Mouse (Mus musculus): ENCODE measurements at regions not wholly inside any gene's neighbourhood (a gene's known extent, or its start where the extent isn't known, plus 50 kb on each side); places are given as distances from the start of the nearest gene placed in this dataset.

DNA sequence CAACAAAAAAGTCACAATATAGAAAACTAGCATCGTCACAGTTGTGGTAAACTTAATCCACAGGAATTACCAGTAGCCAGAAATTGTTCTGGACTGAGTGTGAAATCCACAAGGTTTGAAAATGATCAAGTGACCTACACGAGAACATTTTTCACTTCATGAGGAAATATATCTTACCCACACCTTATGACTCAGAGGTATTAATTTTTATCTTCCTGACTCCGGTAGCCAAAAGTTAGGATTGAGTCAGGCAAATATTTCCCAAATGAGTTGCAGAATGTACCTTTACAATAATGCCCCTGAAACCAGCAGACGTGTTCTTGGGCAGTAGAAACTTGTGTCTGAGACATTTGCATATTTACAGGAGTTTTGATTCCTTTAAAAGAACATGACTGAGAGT is 75.3 kb upstream of the Mtap start:
- TF ChIP-seq CTCF (IDR thresholded peaks at IDR 0.05; ENCODE audit: low read depth) (no peak), EP300 (IDR thresholded peaks at IDR 0.05; ENCODE audit: low read depth) (no peak)
